Mouse (Mus musculus) neutrophil, adult 83 days (primary cell): ENCODE measurements around the gene Igsf10. TPM values are rescaled to one million over a fixed set of nuclear protein-coding genes. Genes with fewer than 3 reads are reported as not detected.

Source experiments
- total RNA-seq, 2 experiments: library from RNA; stranded (reverse); gene quantifications; one replicate each; pipeline ENCODE4 v1.2.4; 2023

Gene Igsf10
- not detected for total RNA-seq

DNA sequence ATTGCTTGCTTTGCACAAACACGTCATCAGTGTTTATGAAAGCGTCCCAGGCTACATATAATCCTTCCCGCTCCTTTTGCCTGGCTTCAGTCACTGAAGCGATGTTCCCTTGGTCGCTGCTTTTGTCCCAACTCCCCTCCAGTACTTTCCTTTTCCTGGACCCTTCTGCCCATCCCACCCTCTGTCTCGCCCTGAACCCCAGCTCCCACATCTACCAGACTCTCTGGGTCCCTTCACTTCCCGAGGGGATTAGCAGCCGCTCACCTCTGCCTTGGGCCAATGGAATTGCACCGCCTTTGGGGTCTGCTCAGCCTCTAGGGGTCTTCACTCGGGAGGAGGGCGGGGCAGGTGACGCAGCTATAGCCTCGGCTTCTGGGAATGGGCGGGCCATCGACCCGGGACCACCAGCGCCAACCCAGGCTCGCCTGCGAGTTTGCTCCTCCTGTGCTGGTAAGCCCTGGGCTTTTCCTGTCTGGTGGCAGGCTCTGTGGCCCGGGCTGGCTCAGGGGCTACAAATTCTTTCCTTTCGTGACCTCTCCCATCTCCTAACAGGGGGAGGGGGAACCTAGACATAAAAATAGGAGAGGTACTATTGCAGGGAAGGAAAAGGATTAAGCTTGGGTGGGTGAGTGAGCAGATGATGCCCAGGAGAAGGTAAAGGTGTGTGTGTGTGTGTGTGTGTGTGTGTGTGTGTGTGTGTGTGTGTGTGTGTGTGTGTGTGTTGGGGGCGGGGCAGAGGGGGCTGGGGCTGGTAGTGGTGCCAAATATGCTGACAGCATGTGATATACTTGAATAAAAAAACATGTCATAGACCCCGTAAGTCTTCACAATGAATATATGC is at the start of gene Igsf10:
Gene Igsf10 (minus strand): TSS at position 330 of the 841 bp plus-strand sequence.

Other genes starting within 250 kb of the Igsf10 start
- 1 to 10 TPM; 1.1 to 1.7 TPM for gene Gpr171, start 242.6 kb downstream of the Igsf10 start, total RNA-seq
- 1 to 10 TPM; 1.1 TPM for gene P2ry14, start 190.8 kb downstream of the Igsf10 start, total RNA-seq
- not detected for gene Gpr87, start 149.3 kb downstream of the Igsf10 start, total RNA-seq
- gene P2ry13, start 133.5 kb downstream of the Igsf10 start, total RNA-seq = 10 to 100 TPM; 10.5 to 14.1 TPM
- gene P2ry12, start 81.5 kb downstream of the Igsf10 start, total RNA-seq = 1 to 10 TPM; 2.1 to 3.3 TPM